Mouse (Mus musculus) spleen, adult 2 months (tissue): ENCODE results near the gene St6galnac3.

Source experiments
- CTCF ChIP-seq: fragments of 200-500 bp; IDR thresholded peaks from 2 replicates; pipeline ENCODE4 v1.5.1; 2011; ENCODE audit warnings: mild to moderate bottlenecking, inconsistent platforms; ENCODE audit not compliant: insufficient read depth, insufficient read length, insufficient replicate concordance; ENCODE audit errors: extremely low read depth
- POLR2A ChIP-seq: fragments of 200-500 bp; IDR thresholded peaks from 2 replicates; pipeline ENCODE4 v1.6.1; 2011; ENCODE audit warnings: low read depth, low read length, inconsistent platforms

GRCm38 (mm10) chr3:153289971-153290370 lies 435.0 kb downstream of the St6galnac3 start:
- TF ChIP-seq CTCF (no peak), POLR2A (no peak)
